Mouse (Mus musculus) spleen, postnatal 14 days (tissue): Measurements from ENCODE around the gene Shcbp1.
A peak's percentile ranks its signal among the peaks of the same experiment; 100 is the strongest.
"Not testable (repeated sequence)": the region's sequence is repeated elsewhere in the genome, so short reads cannot be mapped to it uniquely, and the experiment has no call there.

ENCODE experiments used
- DNase-seq, 2 experiments: peaks; one replicate each; pipeline ENCODE4 v3.0.0; 2021 to 2022; ENCODE audit warnings: low spot score in 2 of 2

Shcbp1 gene

GRCm38 (mm10) chr8:4779254-4780055 is at the start of gene Shcbp1:
Gene Shcbp1, minus strand, starts transcription at chr8:4779567.
- peak; percentile 80 to 89 for DNase-seq

- no peak for DNase-seq
Observed at GRCm38 (mm10) chr8:4808831-4809230, 29.5 kb upstream of the Shcbp1 start.

- DNase-seq = peak in 1 of 2 experiments; percentile 9
Observed at GRCm38 (mm10) chr8:4800524-4801122, 21.3 kb upstream of the Shcbp1 start.

- no peak for DNase-seq
Observed at GRCm38 (mm10) chr8:4778266-4778665, 1.1 kb downstream of the Shcbp1 start.

GRCm38 (mm10) chr8:4764751-4765150 is 14.6 kb downstream of the Shcbp1 start:
- no peak for DNase-seq

- DNase-seq = no peak
Observed at GRCm38 (mm10) chr8:4753048-4753447, 26.3 kb downstream of the Shcbp1 start.

GRCm38 (mm10) chr8:4730942-4731341 is 48.4 kb downstream of the Shcbp1 start:
- peak in 1 of 2 experiments; percentile 1 for DNase-seq

GRCm38 (mm10) chr8:4715546-4715945 is 63.8 kb downstream of the Shcbp1 start:
- DNase-seq = no peak

- not testable (repeated sequence) for DNase-seq
Observed at GRCm38 (mm10) chr8:4708346-4708745, 71.0 kb downstream of the Shcbp1 start.

GRCm38 (mm10) chr8:4707916-4708315 is 71.5 kb downstream of the Shcbp1 start:
- DNase-seq = not testable (repeated sequence)

GRCm38 (mm10) chr8:4691634-4692033 is 87.7 kb downstream of the Shcbp1 start:
- no peak for DNase-seq
